Mouse (Mus musculus) C2C12 (cell line): ENCODE data around the gene Plod3.

Experiments
- CEBPB ChIP-seq: IDR thresholded peaks from one replicate; pipeline ENCODE4 v1.6.1; 2011; ENCODE audit warnings: low read depth, mild to moderate bottlenecking, control low read depth, moderate library complexity
- CTCF ChIP-seq: IDR thresholded peaks from one replicate; pipeline ENCODE4 v1.5.1; 2011; ENCODE audit not compliant: control insufficient read depth, insufficient read depth, insufficient read length
- FOSL1 ChIP-seq: IDR thresholded peaks from one replicate; pipeline ENCODE4 v1.8.0; 2011; ENCODE audit warnings: mild to moderate bottlenecking, low read length; ENCODE audit not compliant: poor library complexity, insufficient read depth, severe bottlenecking
- MYOD1 ChIP-seq: IDR thresholded peaks from one replicate; pipeline ENCODE4 v1.6.1; 2011; ENCODE audit warnings: low read depth; ENCODE audit not compliant: control insufficient read depth, insufficient read length
- MYOG ChIP-seq: IDR thresholded peaks from one replicate; pipeline ENCODE4 v1.6.1; 2011; ENCODE audit not compliant: control insufficient read depth, insufficient read length; ENCODE audit errors: extremely low read depth

- TF ChIP-seq CTCF = no peak
- no peak for TF ChIP-seq CEBPB
- TF ChIP-seq MYOG = no peak
- TF ChIP-seq FOSL1 = no peak
- no peak for TF ChIP-seq MYOD1
Measured at GRCm38 (mm10) chr5:137024318-137024717, 37.5 kb downstream of the Plod3 start.
